Mouse (Mus musculus) heart, adult 2 months (tissue): Measurements from ENCODE around the gene Chrna9. TPM values are rescaled to one million over a fixed set of nuclear protein-coding genes. Genes with fewer than 3 reads are reported as not detected.

ENCODE experiments used
- DNase-seq, 2 experiments: peaks; one replicate each; pipeline ENCODE4 v3.0.0; 2021
- H3K27ac ChIP-seq: fragments of 200-600 bp; 2 replicates; pipeline ENCODE4 v1.8.1; 2022
- H3K27me3 ChIP-seq: fragments of 200-500 bp; 2 replicates; pipeline ENCODE4 v1.6.1; 2012; ENCODE audit warnings: mild to moderate bottlenecking, low read length, inconsistent platforms, mixed read lengths; ENCODE audit not compliant: control insufficient read depth, insufficient read depth
- H3K36me3 ChIP-seq: fragments of 200-500 bp; 2 replicates; pipeline ENCODE4 v1.6.1; 2012; ENCODE audit warnings: low read length, inconsistent platforms; ENCODE audit not compliant: control insufficient read depth, insufficient read depth
- H3K4me1 ChIP-seq: fragments of 200-500 bp; 2 replicates; pipeline ENCODE4 v1.6.1; 2011; ENCODE audit warnings: low read length; ENCODE audit not compliant: control insufficient read depth, insufficient read depth
- H3K4me3 ChIP-seq: fragments of 200-600 bp; 2 replicates; pipeline ENCODE4 v1.8.1; 2022
- H3K79me2 ChIP-seq: fragments of 200-500 bp; replicated peaks from 2 replicates; pipeline ENCODE4 v1.6.1; 2012; ENCODE audit warnings: mild to moderate bottlenecking, inconsistent platforms, low read length, moderate library complexity, mixed read lengths; ENCODE audit not compliant: control insufficient read depth, insufficient read depth
- H3K9ac ChIP-seq: fragments of 200-500 bp; 2 replicates; pipeline ENCODE4 v1.6.1; 2012; ENCODE audit warnings: low read depth, mild to moderate bottlenecking, control low read depth, inconsistent platforms, low read length, mixed read lengths
- CTCF ChIP-seq: fragments of 200-600 bp; IDR thresholded peaks from 2 replicates; pipeline ENCODE4 v1.8.1; 2022; ENCODE audit warnings: antibody characterized with exemption, mild to moderate bottlenecking, moderate library complexity
- EP300 ChIP-seq: fragments of 200-500 bp; IDR thresholded peaks from 2 replicates; pipeline ENCODE4 v1.6.1; 2011; ENCODE audit warnings: low read depth, low read length, control low read depth; ENCODE audit not compliant: insufficient read depth
- POLR2A ChIP-seq: fragments of 200-500 bp; IDR thresholded peaks from 2 replicates; pipeline ENCODE4 v1.6.1; 2011; ENCODE audit warnings: mild to moderate bottlenecking, low read depth, low read length, control low read depth; ENCODE audit not compliant: insufficient read depth
- WGBS: fragments of 180-500 bp; shearing (Covaris S2); methylation state at CpG from one replicate; pipeline ENCODE4 v1.1.7; 2018; 5-methylcytosine and 5-hydroxymethylcytosine counted together
- intact Hi-C: fragments of 180-260 bp; cut with DNase I; formaldehyde crosslinking; loops from one replicate; pipeline ENCODE4 v1.15.1; 2025
- polyA plus RNA-seq: library from polyadenylated mRNA; depleted of rRNA; stranded (reverse); fragments of >200 nt; gene quantifications from 2 replicates; pipeline ENCODE4 v1.2.3, GENCODE M21; 2012
- total RNA-seq, 2 experiments: library from RNA; stranded (reverse); gene quantifications; 2 replicates each; pipeline ENCODE4 v1.2.3; 2021

The Chrna9 gene
- total and polyA plus RNA-seq, 3 experiments: 0.18 to 0.52 TPM; not detected in 1

DNA sequence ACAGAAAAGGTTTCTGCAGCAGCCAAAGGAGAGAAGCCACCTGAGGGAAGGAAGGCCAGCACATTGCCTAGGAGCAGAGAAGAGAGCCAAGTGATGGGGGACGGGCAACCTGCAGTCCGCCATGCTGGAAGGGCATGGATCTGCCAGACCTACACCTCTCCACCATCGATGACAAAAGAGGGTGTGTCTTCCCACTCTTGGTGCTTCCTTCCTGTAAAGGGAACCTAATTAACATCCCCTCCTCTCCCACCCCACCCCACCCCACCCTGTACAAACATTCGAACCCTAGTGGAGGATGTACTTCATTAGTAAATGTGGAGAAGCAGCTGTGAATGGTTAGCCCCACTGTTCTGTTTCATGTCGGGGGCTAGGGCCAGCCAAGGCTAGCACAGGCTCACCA is 22.5 kb upstream of the Chrna9 start:
- no peak for DNase-seq
- intact Hi-C loops: no loop called here

DNA sequence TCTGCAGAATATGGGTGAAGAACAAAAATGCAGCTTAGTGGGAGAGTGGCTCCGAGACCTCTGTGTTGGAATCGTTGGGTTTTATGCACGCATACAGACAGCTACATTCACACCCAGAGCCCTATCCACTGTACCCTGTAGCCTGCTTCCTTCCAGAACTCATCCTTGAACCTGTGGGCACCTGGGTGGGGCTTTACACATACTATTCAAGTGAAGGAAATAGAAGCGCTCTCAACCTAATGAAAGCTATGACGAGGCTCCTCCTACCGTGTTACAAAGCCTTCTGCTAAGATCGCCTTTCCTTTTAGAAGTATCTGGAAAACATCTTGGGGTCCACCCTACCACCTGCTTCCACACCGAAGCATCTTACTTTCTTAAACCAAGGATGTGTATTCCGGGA is 21.6 kb upstream of the Chrna9 start:
- Histone ChIP-seq H3K79me2 (no peaks in the 10 kb centered on the region), H3K4me3 (no peak overlapping the region), H3K27me3 (no peaks in the 10 kb centered on the region), H3K4me1 (no peaks in the 10 kb centered on the region), H3K27ac (no peak overlapping the region), H3K36me3 (no peaks in the 10 kb centered on the region), H3K9ac (no peak overlapping the region)
- WGBS: 88% methylated on average over 9 of the region's 9 CpGs
- DNase-seq: no peak
- TF ChIP-seq CTCF (no peak), EP300 (no peak), POLR2A (no peak)
- intact Hi-C loops: no loop called here

More for the DNA sequence above, 22.5 kb upstream of the Chrna9 start:
- Histone ChIP-seq H3K36me3 (no peaks in the 10 kb centered on the region), H3K27me3 (no peaks in the 10 kb centered on the region), H3K79me2 (no peaks in the 10 kb centered on the region), H3K27ac (no peak overlapping the region), H3K4me3 (no peak overlapping the region), H3K4me1 (no peaks in the 10 kb centered on the region), H3K9ac (no peak overlapping the region)
- 73% methylated on average over 5 of the region's 5 CpGs for WGBS
- TF ChIP-seq EP300 (no peak), POLR2A (no peak), CTCF (no peak)

DNA sequence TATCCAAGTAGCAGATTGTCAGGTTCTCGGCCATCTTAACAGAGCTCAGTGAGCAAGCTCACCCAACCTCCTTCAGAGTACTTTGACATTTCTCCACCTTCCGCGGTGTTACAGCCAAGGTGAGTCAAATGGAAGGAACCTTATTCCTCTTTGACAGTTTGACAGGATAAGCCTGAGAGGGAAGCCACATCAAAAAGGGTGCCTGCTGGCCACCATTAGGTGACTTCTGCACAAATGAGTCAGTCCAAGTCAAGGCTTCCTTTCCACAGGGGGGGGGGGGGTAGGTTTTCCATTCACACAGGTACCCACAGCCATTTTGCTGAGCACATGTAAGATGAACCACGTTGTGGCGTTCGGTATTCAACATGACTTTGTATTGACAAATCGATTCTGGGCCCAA is 20.4 kb upstream of the Chrna9 start:
- no peak for DNase-seq
- Histone ChIP-seq H3K36me3 (no peaks in the 10 kb centered on the region), H3K27ac (no peak overlapping the region), H3K79me2 (no peaks in the 10 kb centered on the region), H3K27me3 (no peaks in the 10 kb centered on the region), H3K4me3 (no peak overlapping the region), H3K9ac (no peak overlapping the region), H3K4me1 (no peaks in the 10 kb centered on the region)
- WGBS: 90% methylated on average over 7 of the region's 7 CpGs
- TF ChIP-seq POLR2A (no peak), CTCF (no peak), EP300 (no peak)
- intact Hi-C loops: no loop called here

DNA sequence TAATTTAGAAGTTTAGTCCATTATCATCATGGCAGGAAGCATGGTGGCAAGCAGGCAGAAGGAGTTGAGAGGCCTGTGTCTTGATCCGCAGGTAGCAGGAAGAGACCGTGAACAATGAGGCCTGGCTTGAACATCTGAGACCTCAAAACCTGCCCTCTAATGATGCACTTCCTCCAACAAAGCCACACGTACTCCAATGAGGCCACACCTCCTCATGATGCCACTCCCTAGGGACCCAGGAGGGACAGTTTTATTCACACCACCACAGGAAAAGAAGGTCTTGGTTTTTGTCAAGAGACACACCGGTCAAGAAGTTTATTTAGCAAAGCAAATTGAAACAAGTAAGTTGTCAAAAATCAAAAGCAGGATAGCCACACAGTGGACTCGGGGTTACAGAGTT is 17.8 kb upstream of the Chrna9 start:
- H3K27ac ChIP-seq: no peak overlapping the region
- no peaks in the 10 kb centered on the region for H3K36me3 ChIP-seq
- no peaks in the 10 kb centered on the region for H3K4me1 ChIP-seq
- TF ChIP-seq POLR2A (no peak), EP300 (no peak), CTCF (no peak)
- no peak overlapping the region for H3K9ac ChIP-seq
- no peaks in the 10 kb centered on the region for H3K79me2 ChIP-seq
- 85% methylated on average over 5 of the region's 5 CpGs for WGBS
- no peak overlapping the region for H3K4me3 ChIP-seq
- intact Hi-C loops: no loop called here
- H3K27me3 ChIP-seq: no peaks in the 10 kb centered on the region
- no peak for DNase-seq

DNA sequence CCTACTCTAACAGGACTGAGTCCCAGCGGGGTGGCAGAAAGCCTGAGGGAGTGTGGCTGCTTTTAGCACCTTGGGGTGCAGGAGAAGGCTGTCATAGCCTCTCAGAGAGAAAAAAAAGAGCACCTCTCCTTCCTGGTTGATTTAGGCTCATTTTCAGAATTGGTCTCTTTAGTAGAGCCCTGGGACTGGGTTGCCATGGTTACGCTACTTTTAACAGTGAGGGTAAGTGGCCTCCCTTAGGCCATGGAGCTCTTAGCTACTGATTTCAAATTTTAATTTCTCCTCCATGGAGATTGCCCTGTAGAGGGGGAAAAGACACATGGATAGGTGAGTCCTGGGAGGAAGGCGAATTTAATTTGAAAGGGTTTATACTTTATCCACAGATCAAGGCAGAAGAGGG is 16.1 kb upstream of the Chrna9 start:
- intact Hi-C loops: no loop called here
- no peak overlapping the region for H3K27ac ChIP-seq
- no peak overlapping the region for H3K4me3 ChIP-seq
- no peak for TF ChIP-seq POLR2A
- no peak for TF ChIP-seq EP300
- no peak for TF ChIP-seq CTCF
- DNase-seq: no peak
- no peak overlapping the region for H3K9ac ChIP-seq
- H3K79me2 ChIP-seq: no peaks in the 10 kb centered on the region
- H3K27me3 ChIP-seq: no peaks in the 10 kb centered on the region
- H3K4me1 ChIP-seq: no peaks in the 10 kb centered on the region
- WGBS: 79% methylated on average over 3 of the region's 3 CpGs
- no peaks in the 10 kb centered on the region for H3K36me3 ChIP-seq

DNA sequence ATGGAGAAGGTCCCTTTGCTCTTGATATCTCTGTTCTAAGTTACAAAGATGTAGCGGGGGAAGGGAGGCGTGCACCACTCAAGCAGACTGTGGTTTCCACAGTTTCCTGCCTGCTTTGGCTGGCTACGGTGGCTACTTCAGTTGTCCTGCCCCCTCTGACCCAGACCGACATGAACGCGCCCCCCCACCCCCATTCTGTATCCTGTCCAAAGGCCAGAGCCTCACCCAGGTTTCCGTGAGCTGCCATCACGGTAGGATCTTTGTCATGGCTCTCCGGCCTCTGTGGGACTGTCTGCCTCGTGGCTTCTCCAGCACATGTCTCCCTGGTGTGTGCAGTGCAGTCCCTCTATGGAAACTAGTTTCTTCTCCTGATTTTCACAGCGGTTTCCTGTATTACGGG is 15.4 kb upstream of the Chrna9 start:
- WGBS: 56% methylated on average over 12 of the region's 12 CpGs
- Histone ChIP-seq H3K4me3 (no peak overlapping the region), H3K36me3 (no peaks in the 10 kb centered on the region), H3K27ac (no peak overlapping the region), H3K4me1 (no peaks in the 10 kb centered on the region), H3K79me2 (no peaks in the 10 kb centered on the region), H3K27me3 (no peaks in the 10 kb centered on the region), H3K9ac (no peak overlapping the region)
- intact Hi-C loops: no loop called here
- TF ChIP-seq CTCF: no peak
- TF ChIP-seq EP300: no peak
- no peak for TF ChIP-seq POLR2A
- DNase-seq: peak in 1 of 2 experiments; percentile 26
